Mouse (Mus musculus) hematopoietic multipotent progenitor cell, adult 10-12 weeks (in vitro differentiated cells): ENCODE results near the gene Gna12. TPM values are rescaled to one million over a fixed set of nuclear protein-coding genes. Genes with fewer than 3 reads are reported as not detected.

ENCODE experiments used
- polyA plus RNA-seq: library from polyadenylated mRNA; stranded (reverse); fragments of >175 nt; gene quantifications from 2 replicates; pipeline ENCODE4 v1.2.3, GENCODE M21; 2012; ENCODE audit warnings: low replicate concordance

The Gna12 gene
- 48.3 and 78.0 TPM in 2 replicates for polyA plus RNA-seq

DNA sequence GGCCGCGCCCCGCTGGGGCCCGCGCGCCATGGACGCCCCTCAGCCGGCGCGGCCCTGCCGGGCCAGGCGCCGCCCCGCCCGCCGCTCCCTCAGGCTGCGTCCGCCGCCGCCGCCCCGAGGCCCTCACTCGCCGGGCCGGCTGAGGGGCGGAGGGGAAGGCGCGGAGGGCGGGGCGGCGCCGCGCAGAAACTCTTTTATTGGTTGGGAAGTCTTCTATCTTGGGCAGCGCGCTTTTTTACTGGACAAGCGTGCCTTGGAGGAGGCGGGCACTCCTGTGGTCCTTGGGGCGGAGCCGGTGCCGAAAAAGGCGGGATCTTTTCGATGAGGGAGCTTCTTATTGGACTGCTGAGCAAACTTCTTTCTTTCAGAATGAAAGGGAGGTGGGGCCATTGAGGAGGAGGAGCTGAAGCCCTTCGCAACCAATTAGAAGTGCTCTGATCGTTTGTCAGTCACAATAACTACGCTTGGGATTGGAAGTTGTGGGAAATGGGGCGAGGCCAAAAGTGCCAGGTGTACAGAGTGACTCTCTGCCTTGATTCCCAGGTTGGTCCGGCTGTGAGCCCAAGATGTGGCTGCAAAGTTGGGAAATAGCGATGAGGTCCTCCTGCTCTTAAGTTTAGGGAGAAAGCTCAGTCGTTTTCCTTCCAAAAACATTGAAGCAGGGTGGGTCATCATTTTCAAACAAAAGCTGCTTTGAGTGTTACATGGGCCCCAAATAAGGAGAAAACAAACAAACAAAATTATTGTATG is at the start of gene Gna12:
Gene Gna12 (minus strand): TSS at position 118 of the 750 bp plus-strand sequence.

GRCm38 (mm10) chr5:140723822-140724221 is 106.4 kb downstream of the Gna12 start, which contains the start of gene Amz1:
TSS of gene Amz1 (plus strand) at chr5:140724127.

Other genes with a start within 250 kb of the Gna12 start
- 237 and 285 TPM in 2 replicates for gene Lfng, start 223.1 kb downstream of the Gna12 start, polyA plus RNA-seq
- 251 and 338 TPM in 2 replicates for gene Ttyh3, start 181.4 kb downstream of the Gna12 start, polyA plus RNA-seq
- 16.4 and 19.7 TPM in 2 replicates for gene Iqce, start 128.1 kb downstream of the Gna12 start, polyA plus RNA-seq
- gene Brat1, start 125.4 kb downstream of the Gna12 start, polyA plus RNA-seq: 38.2 and 43.9 TPM in 2 replicates
- 13.7 and 32.8 TPM in 2 replicates for gene Amz1, start 106.3 kb downstream of the Gna12 start, polyA plus RNA-seq
- gene Card11, start 170.2 kb upstream of the Gna12 start, polyA plus RNA-seq: 95.7 and 167 TPM in 2 replicates